Mouse (Mus musculus): Measurements from ENCODE around the gene Kmt2b. TPM values are rescaled to one million over a fixed set of nuclear protein-coding genes. Genes with fewer than 3 reads are reported as not detected.
A peak's percentile ranks its signal among the peaks of the same experiment; 100 is the strongest.

Kmt2b gene
- polyA plus RNA-seq, 1 experiment from 2014 or later, result 10.9 TPM

DNA sequence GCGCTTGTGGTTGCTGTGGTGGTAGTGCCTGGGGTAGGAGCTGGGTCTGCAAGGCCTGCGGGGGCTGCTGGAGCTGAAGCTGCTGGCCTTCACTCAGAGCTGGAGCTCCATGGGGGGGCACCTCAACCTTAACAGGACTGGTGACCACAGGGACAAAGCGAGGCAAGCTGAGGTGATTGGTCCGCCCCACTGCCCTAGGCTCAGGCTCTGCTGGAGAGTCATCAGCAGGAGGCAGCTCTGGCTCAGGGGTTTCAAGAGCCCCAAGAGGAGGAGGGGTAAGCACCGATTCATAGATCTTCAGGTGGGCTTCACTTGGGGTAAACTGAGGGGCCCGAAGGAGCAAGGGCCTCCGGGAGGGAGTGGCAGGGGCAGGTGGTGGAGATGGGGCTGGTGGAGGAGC is 3.4 kb downstream of the Kmt2b start:
- Histone ChIP-seq H3K4me2 (no peak overlapping the region), H3K9ac (no peak overlapping the region), H3K36me3 (peaks cover 65% of the 10 kb centered on the region), H3K27me3 (no peaks in the 10 kb centered on the region), H3K9me3 (replicated peaks) (no peaks in the 10 kb centered on the region), H3K4me1 (peaks cover 22% of the 10 kb centered on the region), H3K4me3 (replicated peaks) (no peak overlapping the region), H3K27ac (no peak overlapping the region)
- 97% methylated on average over 7 of the region's 7 CpGs for WGBS
- no peak for ATAC-seq (replicated peaks; ENCODE audit: low FRiP score)

DNA sequence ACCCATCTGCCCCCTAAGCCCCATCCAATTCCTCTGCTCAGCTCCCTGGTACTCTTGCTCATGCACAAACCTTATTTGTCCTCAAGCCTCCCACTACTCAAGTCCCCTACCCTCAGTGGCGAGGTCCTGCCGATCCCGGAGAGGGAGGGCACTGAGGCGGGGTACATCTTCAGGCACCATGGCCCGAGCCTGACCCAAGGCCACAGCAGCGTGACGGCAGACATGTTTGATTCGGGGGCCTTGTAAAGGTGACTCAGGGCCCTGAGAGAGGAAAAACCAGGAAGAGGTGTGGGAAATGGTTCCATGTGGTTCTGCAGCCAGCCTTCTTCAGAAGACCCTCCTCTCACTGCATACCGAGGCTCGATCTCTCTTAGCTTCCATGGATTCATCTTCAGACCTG is 4.2 kb downstream of the Kmt2b start:
- H3K9me3 ChIP-seq (replicated peaks), result no peaks in the 10 kb centered on the region
- ATAC-seq (replicated peaks; ENCODE audit: low FRiP score), result no peak
- no peak overlapping the region for H3K27ac ChIP-seq
- WGBS, result 85% methylated on average over 10 of the region's 10 CpGs
- H3K36me3 ChIP-seq, result peaks cover 73% of the 10 kb centered on the region
- H3K4me2 ChIP-seq, result no peak overlapping the region
- H3K4me3 ChIP-seq (replicated peaks), result no peak overlapping the region
- no peaks in the 10 kb centered on the region for H3K27me3 ChIP-seq
- H3K9ac ChIP-seq, result no peak overlapping the region
- peaks cover 15% of the 10 kb centered on the region for H3K4me1 ChIP-seq

DNA sequence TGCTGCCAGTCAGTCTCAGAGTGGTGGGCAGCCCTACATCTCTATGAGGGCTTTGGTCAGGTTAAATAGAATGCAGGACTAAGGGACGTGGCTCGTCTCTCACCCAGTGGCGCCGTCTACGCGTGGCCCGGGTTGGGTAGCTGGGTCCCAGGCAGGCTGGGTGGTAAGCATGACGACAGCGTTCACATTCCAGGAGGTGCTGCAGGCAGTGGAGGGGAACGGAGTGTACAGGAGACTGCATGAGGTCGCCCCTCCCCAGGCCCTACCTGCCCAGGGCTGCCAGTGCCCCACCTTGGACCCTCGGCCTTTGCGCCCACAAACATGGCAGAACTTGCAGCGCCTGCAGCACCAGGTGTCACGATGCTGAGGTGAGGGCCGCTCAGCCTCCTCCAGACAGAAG is 7.0 kb downstream of the Kmt2b start:
- H3K9me3 ChIP-seq (replicated peaks), result no peaks in the 10 kb centered on the region
- H3K27me3 ChIP-seq, result no peaks in the 10 kb centered on the region
- no peak; the same call in 1 of the 2 replicates for ATAC-seq (replicated peaks; ENCODE audit: low FRiP score)
- peaks cover 100% of the 10 kb centered on the region for H3K36me3 ChIP-seq
- WGBS, result 86% methylated on average over 16 of the region's 16 CpGs
- H3K4me3 ChIP-seq (replicated peaks), result no peak overlapping the region
- H3K9ac ChIP-seq, result no peak overlapping the region
- peaks cover 3% of the 10 kb centered on the region; the same call in 1 of the 2 replicates for H3K4me1 ChIP-seq
- H3K4me2 ChIP-seq, result no peak overlapping the region
- H3K27ac ChIP-seq, result no peak overlapping the region

DNA sequence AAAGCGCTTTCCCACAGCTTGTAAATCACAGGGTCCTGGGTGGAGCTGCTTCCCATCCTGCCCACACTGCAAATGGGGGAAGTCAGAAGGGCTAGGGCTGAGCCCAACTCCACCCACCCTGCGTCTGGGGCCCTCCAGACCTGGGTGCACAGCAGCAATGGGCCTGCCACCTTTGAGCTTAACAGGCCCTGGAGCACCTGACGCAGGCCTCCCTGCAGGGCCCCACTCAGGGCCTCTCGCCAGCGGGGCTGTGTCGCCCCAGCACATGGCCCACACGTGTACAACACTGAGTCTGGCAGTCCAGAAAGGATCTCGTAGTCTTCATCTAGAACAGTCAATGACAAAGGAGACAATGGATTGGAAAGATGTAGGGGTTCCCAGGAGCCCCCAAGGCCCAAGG is 8.6 kb downstream of the Kmt2b start:
- Histone ChIP-seq H3K27me3 (no peaks in the 10 kb centered on the region), H3K4me2 (no peak overlapping the region), H3K4me3 (replicated peaks) (no peak overlapping the region), H3K4me1 (no peaks in the 10 kb centered on the region), H3K27ac (no peak overlapping the region), H3K9me3 (replicated peaks) (no peaks in the 10 kb centered on the region), H3K36me3 (peaks cover 100% of the 10 kb centered on the region), H3K9ac (no peak overlapping the region)
- WGBS, result 94% methylated on average over 8 of the region's 8 CpGs
- ATAC-seq (replicated peaks; ENCODE audit: low FRiP score), result no peak

DNA sequence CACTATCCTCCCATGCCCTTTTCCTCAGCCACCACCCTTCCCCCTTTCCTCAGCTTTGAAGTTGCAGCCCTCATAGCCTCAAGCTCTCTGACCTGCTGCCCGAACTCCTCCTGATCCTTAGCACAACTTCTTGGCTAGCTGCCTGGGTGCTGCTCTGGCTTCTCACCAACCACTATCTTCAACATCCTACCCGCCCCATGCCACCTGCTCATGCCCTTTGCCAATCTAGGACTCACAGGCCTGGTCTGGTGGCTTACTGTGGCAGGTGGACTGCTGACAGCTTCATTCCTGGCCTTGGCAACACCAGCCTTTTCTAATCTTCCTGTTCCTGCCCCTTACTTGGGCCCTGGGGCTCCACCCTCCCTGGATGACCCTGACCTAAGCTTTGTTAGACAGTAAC is 15.6 kb downstream of the Kmt2b start:
- ATAC-seq (replicated peaks; ENCODE audit: low FRiP score), result no peak
- H3K27ac ChIP-seq, result no peak overlapping the region
- H3K27me3 ChIP-seq, result no peaks in the 10 kb centered on the region
- peaks cover 98% of the 10 kb centered on the region for H3K36me3 ChIP-seq
- 74% methylated on average over 2 of the region's 2 CpGs for WGBS
- H3K4me3 ChIP-seq (replicated peaks), result no peak overlapping the region
- no peak overlapping the region for H3K4me2 ChIP-seq
- H3K9me3 ChIP-seq (replicated peaks), result no peaks in the 10 kb centered on the region
- H3K9ac ChIP-seq, result no peak overlapping the region
- no peaks in the 10 kb centered on the region for H3K4me1 ChIP-seq

DNA sequence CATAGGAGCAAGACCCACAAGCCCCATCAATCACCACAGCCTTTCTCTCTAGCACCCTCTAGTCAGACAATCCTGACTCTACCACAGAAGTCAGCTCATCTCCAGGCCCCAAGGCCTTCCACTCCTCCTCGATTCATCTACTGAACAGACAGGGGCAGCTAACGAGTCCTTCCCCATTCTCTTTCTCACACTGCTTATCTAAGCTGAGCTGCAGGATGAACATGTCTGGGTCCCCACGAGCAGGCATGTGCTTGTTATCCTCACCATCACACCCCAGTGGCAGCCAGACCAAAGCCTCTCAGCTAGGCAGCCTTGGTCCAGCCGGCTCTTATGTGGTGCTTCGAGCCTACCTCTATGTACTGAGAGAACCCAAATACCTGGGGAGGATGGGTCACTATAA is 16.1 kb downstream of the Kmt2b start:
- Histone ChIP-seq H3K4me1 (no peaks in the 10 kb centered on the region), H3K27ac (no peak overlapping the region), H3K9ac (no peak overlapping the region), H3K27me3 (no peaks in the 10 kb centered on the region), H3K9me3 (replicated peaks) (no peaks in the 10 kb centered on the region), H3K4me3 (replicated peaks) (no peak overlapping the region), H3K36me3 (peaks cover 96% of the 10 kb centered on the region), H3K4me2 (no peak overlapping the region)
- 92% methylated on average over 5 of the region's 5 CpGs for WGBS
- ATAC-seq (replicated peaks; ENCODE audit: low FRiP score), result no peak

DNA sequence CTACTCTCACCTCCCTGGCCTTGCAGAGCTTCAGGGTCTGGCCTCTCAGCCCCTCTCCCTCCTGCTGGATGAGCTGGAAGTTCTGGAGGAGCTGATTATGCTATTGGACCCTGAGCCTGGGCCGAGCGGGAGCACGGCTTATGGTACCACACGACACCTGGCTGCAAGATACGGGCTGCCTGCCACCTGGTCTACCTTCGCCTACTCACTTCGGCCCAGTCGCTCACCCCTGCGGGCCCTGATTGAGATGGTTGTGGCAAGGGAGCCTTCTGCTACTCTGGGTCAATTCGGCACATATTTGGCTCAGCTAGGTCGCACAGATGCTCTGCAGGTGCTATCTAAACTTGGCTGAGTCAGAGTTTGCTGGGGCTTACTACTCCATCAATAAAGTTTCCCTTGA is 21.0 kb downstream of the Kmt2b start:
- Histone ChIP-seq H3K4me1 (peaks cover 11% of the 10 kb centered on the region), H3K9ac (no peak overlapping the region), H3K4me2 (no peak overlapping the region), H3K4me3 (replicated peaks) (no peak overlapping the region), H3K27me3 (no peaks in the 10 kb centered on the region), H3K27ac (no peak overlapping the region), H3K36me3 (peaks cover 77% of the 10 kb centered on the region), H3K9me3 (replicated peaks) (no peaks in the 10 kb centered on the region)
- WGBS, result 93% methylated on average over 11 of the region's 11 CpGs
- ATAC-seq (replicated peaks; ENCODE audit: low FRiP score), result no peak

DNA sequence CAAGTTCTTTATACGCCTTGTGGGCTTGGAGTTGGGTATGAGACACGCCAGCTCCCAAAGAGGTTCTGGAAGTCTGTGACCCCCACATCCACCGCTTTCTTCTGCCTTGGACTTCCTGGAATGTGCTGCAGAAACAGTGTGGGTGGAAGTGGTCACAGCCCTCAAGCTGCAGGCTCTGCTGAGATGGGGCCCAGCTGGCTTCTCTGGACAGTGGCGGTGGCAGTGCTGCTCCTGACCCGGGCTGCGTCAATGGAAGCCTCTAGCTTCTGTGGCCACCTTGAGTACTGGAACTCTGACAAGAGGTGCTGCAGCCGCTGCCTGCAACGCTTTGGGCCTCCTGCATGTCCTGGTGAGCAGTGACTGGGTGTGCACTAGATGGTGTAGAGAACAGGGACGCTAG is 22.5 kb downstream of the Kmt2b start:
- Histone ChIP-seq H3K9ac (no peak overlapping the region), H3K4me1 (peaks cover 22% of the 10 kb centered on the region), H3K36me3 (peaks cover 69% of the 10 kb centered on the region), H3K9me3 (replicated peaks) (no peaks in the 10 kb centered on the region), H3K27ac (no peak overlapping the region), H3K27me3 (no peaks in the 10 kb centered on the region), H3K4me3 (replicated peaks) (no peak overlapping the region), H3K4me2 (no peak overlapping the region)
- 75% methylated on average over 9 of the region's 9 CpGs for WGBS
- no peak for ATAC-seq (replicated peaks; ENCODE audit: low FRiP score)

DNA sequence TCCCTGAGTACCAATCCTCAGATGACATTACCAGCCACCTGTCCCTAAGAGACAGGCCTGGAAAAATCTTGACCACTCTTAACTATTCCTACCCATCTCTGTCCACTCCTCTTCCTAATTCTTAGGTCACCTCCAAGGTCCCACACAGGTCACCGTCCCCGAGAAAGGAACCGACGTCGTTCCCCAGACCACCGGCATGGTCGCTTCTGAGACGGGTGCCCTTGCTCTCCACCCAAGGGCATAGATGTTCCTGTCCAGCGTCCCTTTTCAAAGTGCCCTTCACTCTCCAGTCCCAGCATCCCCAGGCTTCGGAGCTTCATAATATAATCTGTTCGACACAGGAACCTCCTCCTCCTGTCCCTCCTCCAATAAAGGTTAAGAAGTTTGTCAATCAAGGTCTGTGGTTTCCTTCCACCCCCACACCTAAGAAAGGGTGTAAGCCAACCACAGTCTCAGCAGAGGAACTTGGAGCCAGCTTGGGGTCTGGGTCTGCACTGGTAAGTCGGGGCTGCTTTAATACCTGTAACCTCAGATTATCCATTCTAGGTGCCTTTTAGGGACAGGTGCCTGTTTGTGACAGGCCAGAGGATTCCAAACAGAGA is 23.5 kb downstream of the Kmt2b start, which contains the start of gene Igflr1:
Gene Igflr1, plus strand, starts transcription at position 458 of the 602 bp plus-strand sequence.
- no peaks in the 10 kb centered on the region for H3K27me3 ChIP-seq
- peaks cover 25% of the 10 kb centered on the region for H3K4me1 ChIP-seq
- 90% methylated on average over 12 of the region's 12 CpGs for WGBS
- H3K9me3 ChIP-seq (replicated peaks), result no peaks in the 10 kb centered on the region
- H3K4me2 ChIP-seq, result peak within 1 kb of the TSS; percentile 79; the same call in 1 of the 2 replicates
- no peak for ATAC-seq (replicated peaks; ENCODE audit: low FRiP score)
- H3K27ac ChIP-seq, result 0 out of 2 replicates have a peak within 1 kb of the TSS, but pooled peaks have one; percentile 97
- peaks cover 59% of the 10 kb centered on the region for H3K36me3 ChIP-seq
- H3K9ac ChIP-seq, result peak within 1 kb of the TSS; percentile 73; the same call in 1 of the 2 replicates
- H3K4me3 ChIP-seq (replicated peaks), result peak within 1 kb of the TSS; percentile 80

DNA sequence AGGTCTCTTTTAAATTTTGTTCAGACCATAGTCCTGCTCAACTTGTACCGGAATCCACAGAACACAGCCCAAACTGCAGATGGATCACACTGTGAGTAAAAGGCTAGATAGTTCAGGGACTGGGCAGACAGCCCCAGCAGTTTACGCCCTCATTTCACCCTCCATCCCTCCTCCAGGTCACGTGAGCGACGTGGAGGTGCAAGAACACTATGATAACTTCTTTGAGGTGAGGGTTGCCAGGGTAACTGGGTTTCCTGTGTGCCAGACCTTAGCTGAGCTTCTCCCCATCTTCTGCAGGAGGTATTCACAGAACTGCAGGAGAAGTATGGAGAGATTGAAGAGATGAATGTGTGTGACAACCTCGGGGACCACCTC is 24.6 kb downstream of the Kmt2b start:
- WGBS, result 17% methylated on average over 6 of the region's 6 CpGs
- H3K27ac ChIP-seq, result peak overlapping the region; percentile 97
- no peaks in the 10 kb centered on the region for H3K9me3 ChIP-seq (replicated peaks)
- H3K36me3 ChIP-seq, result peaks cover 48% of the 10 kb centered on the region
- no peaks in the 10 kb centered on the region for H3K27me3 ChIP-seq
- H3K9ac ChIP-seq, result peak overlapping the region; percentile 73
- no peak for ATAC-seq (replicated peaks; ENCODE audit: low FRiP score)
- peak overlapping the region; percentile 79 for H3K4me2 ChIP-seq
- H3K4me1 ChIP-seq, result peaks cover 31% of the 10 kb centered on the region
- peak overlapping the region; percentile 80 for H3K4me3 ChIP-seq (replicated peaks)

DNA sequence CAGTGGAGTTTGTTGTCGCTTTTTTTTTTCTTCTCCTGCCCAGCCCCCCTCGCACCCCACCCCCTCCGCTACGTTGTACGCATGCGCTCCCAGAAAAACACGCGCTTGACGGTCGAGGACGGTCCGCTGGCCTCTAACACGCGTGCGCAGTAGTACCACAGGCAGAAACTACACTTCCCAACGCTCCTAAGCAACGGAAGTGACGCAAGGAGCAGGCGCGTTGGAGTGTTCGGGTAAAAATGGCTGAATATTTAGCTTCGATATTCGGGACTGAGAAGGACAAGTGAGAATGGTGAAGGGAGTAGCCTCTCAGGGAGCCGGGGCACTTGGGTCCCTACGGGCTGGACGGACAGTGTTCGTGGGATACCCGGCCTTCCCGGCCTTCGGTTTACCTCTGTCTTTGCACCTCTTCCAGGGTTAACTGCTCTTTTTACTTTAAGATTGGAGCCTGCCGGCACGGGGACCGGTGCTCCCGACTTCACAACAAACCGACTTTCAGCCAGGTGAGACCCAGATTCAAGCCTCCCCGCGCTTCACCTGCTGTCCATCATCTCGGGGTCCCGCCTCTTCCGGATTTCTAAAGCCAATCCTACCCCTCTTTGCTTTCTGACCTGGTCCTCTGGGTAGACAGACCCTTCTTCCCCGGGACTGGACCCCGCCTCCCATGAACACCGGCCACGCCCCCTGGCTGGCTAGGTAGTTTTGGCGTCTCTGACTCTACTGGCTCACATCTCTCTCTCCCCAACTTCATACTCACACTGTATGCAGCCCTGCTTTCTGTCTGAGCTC is 25.2 kb downstream of the Kmt2b start, which contains the start of the genes U2af1l4, Gm49396 and Psenen:
Gene U2af1l4, plus strand, starts transcription at position 185 of the 789 bp plus-strand sequence.
Gene Gm49396, plus strand, starts transcription at position 228 of the 789 bp plus-strand sequence.
Gene Psenen, minus strand, starts transcription at position 511 of the 789 bp plus-strand sequence.
- H3K27me3 ChIP-seq, result no peaks in the 10 kb centered on the region
- WGBS, result under 1% methylated on average over 45 of the region's 45 CpGs
- peak; percentile 91 for ATAC-seq (replicated peaks; ENCODE audit: low FRiP score)

DNA sequence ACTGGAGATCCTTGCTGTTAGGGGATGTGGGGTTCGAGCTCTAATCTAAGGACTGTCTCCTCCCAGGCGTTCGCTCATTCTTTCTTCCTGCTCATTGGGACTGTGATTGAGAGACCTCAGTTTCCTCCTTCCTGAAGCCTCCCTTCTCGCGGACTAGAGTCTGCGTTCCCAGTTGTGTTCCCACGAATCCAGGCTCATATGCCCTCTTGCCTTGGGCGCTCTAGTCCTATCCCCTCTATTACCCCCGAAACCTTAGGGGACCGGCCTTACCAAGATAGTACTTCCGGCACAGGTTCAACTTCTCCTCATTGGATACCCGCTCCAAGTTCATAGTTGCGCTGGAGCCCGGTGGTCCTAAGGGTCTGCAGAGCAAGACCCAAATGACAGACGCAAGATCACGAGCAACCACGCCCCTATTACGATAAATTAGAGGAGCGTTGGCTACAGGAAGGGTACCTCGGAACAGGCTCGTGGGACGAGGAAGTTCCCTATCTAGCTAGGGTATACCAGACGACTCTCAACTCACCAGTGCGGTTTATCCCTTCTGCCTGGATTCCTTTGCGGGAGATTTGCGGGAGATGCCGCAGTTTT is 25.9 kb downstream of the Kmt2b start:
- WGBS, result under 1% methylated on average over 27 of the region's 27 CpGs
- no peak for ATAC-seq (replicated peaks; ENCODE audit: low FRiP score)

More for the DNA sequence above, 25.2 kb downstream of the Kmt2b start, which contains the start of the genes U2af1l4, Gm49396 and Psenen:
- no peaks in the 10 kb centered on the region for H3K9me3 ChIP-seq (replicated peaks)
- peak within 1 kb of the TSS; percentile 79 for H3K4me2 ChIP-seq
- peak within 1 kb of the TSS; percentile 97 for H3K27ac ChIP-seq
- H3K36me3 ChIP-seq, result peaks cover 42% of the 10 kb centered on the region
- peaks cover 37% of the 10 kb centered on the region for H3K4me1 ChIP-seq
- peak within 1 kb of the TSS; percentile 73 for H3K9ac ChIP-seq
- peak within 1 kb of the TSS; percentile 80 for H3K4me3 ChIP-seq (replicated peaks)

More for the DNA sequence above, 25.9 kb downstream of the Kmt2b start:
- Histone ChIP-seq H3K4me1 (peaks cover 44% of the 10 kb centered on the region), H3K9ac (peak overlapping the region; percentile 73), H3K9me3 (replicated peaks) (no peaks in the 10 kb centered on the region), H3K4me3 (replicated peaks) (peak overlapping the region; percentile 80), H3K36me3 (peaks cover 39% of the 10 kb centered on the region), H3K27ac (peak overlapping the region; percentile 97), H3K4me2 (peak overlapping the region; percentile 79), H3K27me3 (no peaks in the 10 kb centered on the region)

Data from kidney, embryonic 15.5 days (tissue).